Mouse (Mus musculus): ENCODE data around the gene Sema6d. TPM values are rescaled to one million over a fixed set of nuclear protein-coding genes. Genes with fewer than 3 reads are reported as not detected.

Sema6d gene
- total RNA-seq (2023): 1 to 10 TPM in 1 of 2 experiments, under 1 TPM in 1; 0.59 to 1.8 TPM

DNA sequence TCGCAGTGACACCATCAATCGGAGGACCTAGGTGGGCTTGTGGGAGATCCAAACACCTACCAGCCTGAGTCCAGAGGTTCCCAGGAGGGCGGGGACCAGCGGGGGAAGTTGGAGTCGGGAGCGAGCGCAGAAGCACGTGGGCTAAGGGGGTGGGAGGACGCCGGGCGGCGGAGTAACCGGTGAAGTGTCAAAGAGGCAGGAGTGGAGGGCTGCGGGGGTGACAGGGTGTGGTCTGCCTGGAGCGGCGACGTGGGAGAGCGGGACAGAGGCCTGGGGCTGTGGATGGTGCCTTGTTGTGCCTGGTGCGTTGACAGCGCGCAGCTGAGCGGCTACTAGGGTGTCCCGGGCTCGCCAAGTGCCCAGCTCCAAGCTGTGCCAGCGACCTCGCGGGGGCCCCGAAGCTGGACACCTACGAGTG lies at the start of gene Sema6d:
Gene Sema6d (plus strand): TSS at position 157 of the 418 bp plus-strand sequence.

